Mouse (Mus musculus) MEL (cell line): ENCODE results near the gene Mthfd2. TPM values are rescaled to one million over a fixed set of nuclear protein-coding genes. Genes with fewer than 3 reads are reported as not detected.

Experiments
- DNase-seq: peaks from one replicate; pipeline ENCODE4 v3.0.0; 2011; ENCODE audit warnings: low read depth, low spot score
- H3K27ac ChIP-seq: 2 replicates; pipeline ENCODE4 v1.5.1; 2012; ENCODE audit warnings: low read depth, mild to moderate bottlenecking, control low read depth, low read length, moderate library complexity; ENCODE audit not compliant: control insufficient read depth
- H3K27me3 ChIP-seq, 2 experiments: fragments of 150-350 bp in 1 of 2; sonication (generic) in 1 of 2; 2 replicates each; pipeline ENCODE4 v1.6.1; 2012; ENCODE audit warnings: low read length in 2 of 2, mild to moderate bottlenecking in 2 of 2, improper control_type of control experiment in 1 of 2, moderate library complexity in 1 of 2; ENCODE audit not compliant: insufficient read depth in 2 of 2, control insufficient read depth in 1 of 2
- H3K36me3 ChIP-seq, 2 experiments: 2 replicates each; pipeline ENCODE4 v1.6.1; 2012 to 2014; ENCODE audit warnings: low read length in 2 of 2, improper control_type of control experiment in 1 of 2, inconsistent platforms in 1 of 2, mild to moderate bottlenecking in 1 of 2; ENCODE audit not compliant: insufficient read depth in 2 of 2, control insufficient read depth in 1 of 2
- H3K4me1 ChIP-seq, 2 experiments: fragments of 150-350 bp in 1 of 2; sonication (generic) in 1 of 2; 2 replicates each; pipeline ENCODE4 v1.6.1; 2012; ENCODE audit warnings: low read length in 2 of 2, improper control_type of control experiment in 1 of 2, mild to moderate bottlenecking in 1 of 2; ENCODE audit not compliant: insufficient read depth in 2 of 2, control insufficient read depth in 1 of 2
- H3K4me3 ChIP-seq, 2 experiments: fragments of 150-350 bp in 1 of 2; sonication (generic) in 1 of 2; 2 replicates each; pipeline ENCODE4 v1.5.1; 2012; ENCODE audit warnings: low read depth in 2 of 2, low read length in 2 of 2, mild to moderate bottlenecking in 2 of 2, moderate library complexity in 2 of 2, control low read depth in 1 of 2, improper control_type of control experiment in 1 of 2; ENCODE audit not compliant: control insufficient read depth in 1 of 2, insufficient read depth in 1 of 2
- H3K79me2 ChIP-seq: 2 replicates; pipeline ENCODE4 v1.6.1; 2012; ENCODE audit warnings: mild to moderate bottlenecking, low read length, moderate library complexity; ENCODE audit not compliant: control insufficient read depth, poor library complexity, insufficient read depth
- H3K9ac ChIP-seq: 2 replicates; pipeline ENCODE4 v1.6.1; 2012; ENCODE audit warnings: low read depth, mild to moderate bottlenecking, control low read depth, low read length, moderate library complexity; ENCODE audit not compliant: control insufficient read depth, poor library complexity, severe bottlenecking
- H3K9me3 ChIP-seq: fragments of 150-350 bp; sonication (generic); replicated peaks from 2 replicates; pipeline ENCODE4 v1.6.1; 2012; ENCODE audit warnings: mild to moderate bottlenecking, low read length, improper control_type of control experiment, moderate library complexity; ENCODE audit not compliant: insufficient read depth
- CHD1 ChIP-seq: IDR thresholded peaks from 2 replicates; pipeline ENCODE4 v1.6.1; 2012; ENCODE audit warnings: low read depth, mild to moderate bottlenecking, inconsistent platforms, low read length, improper control_type of control experiment
- CHD2 ChIP-seq: IDR thresholded peaks from 2 replicates; pipeline ENCODE4 v1.6.1; 2011; ENCODE audit warnings: low read length, improper control_type of control experiment
- CTCF ChIP-seq, 3 experiments: IDR thresholded peaks in 2 of 3; conservative IDR thresholded peaks in 1 of 3; 2 replicates each; pipeline ENCODE4 v1.5.1; 2011 to 2012; ENCODE audit warnings: low read length in 3 of 3, low read depth in 2 of 3, mild to moderate bottlenecking in 2 of 3, improper control_type of control experiment in 1 of 3, inconsistent platforms in 1 of 3, mixed read lengths in 1 of 3, moderate library complexity in 1 of 3; ENCODE audit not compliant: control insufficient read depth in 1 of 3, insufficient read depth in 1 of 3, poor library complexity in 1 of 3, severe bottlenecking in 1 of 3
- ELF1 ChIP-seq: IDR thresholded peaks from 2 replicates; pipeline ENCODE4 v1.6.1; 2014; ENCODE audit warnings: low read depth, mild to moderate bottlenecking, inconsistent platforms, low read length, improper control_type of control experiment, moderate library complexity
- EP300 ChIP-seq, 2 experiments: IDR thresholded peaks; 2 replicates each; pipeline ENCODE4 v1.6.1; 2011; ENCODE audit warnings: improper control_type of control experiment in 2 of 2, low read length in 2 of 2, low read depth in 1 of 2, mild to moderate bottlenecking in 1 of 2
- GABPA ChIP-seq: IDR thresholded peaks from 2 replicates; pipeline ENCODE4 v1.6.1; 2012; ENCODE audit warnings: low read depth, mild to moderate bottlenecking, inconsistent platforms, low read length, improper control_type of control experiment, moderate library complexity
- GATA1 ChIP-seq: IDR thresholded peaks from 2 replicates; pipeline ENCODE4 v1.6.1; 2011; ENCODE audit warnings: low read depth, low read length, improper control_type of control experiment
- HCFC1 ChIP-seq: IDR thresholded peaks from 2 replicates; pipeline ENCODE4 v1.6.1; 2012; ENCODE audit warnings: low read depth, mild to moderate bottlenecking, inconsistent platforms, low read length, improper control_type of control experiment, moderate library complexity
- MAFK ChIP-seq: IDR thresholded peaks from 2 replicates; pipeline ENCODE4 v1.6.1; 2011; ENCODE audit warnings: low read depth, mild to moderate bottlenecking, low read length, improper control_type of control experiment, borderline replicate concordance
- MAX ChIP-seq: IDR thresholded peaks from 2 replicates; pipeline ENCODE4 v1.6.1; 2011; ENCODE audit warnings: low read length, improper control_type of control experiment
- MAZ ChIP-seq: IDR thresholded peaks from 2 replicates; pipeline ENCODE4 v1.6.1; 2012; ENCODE audit warnings: low read depth, mild to moderate bottlenecking, inconsistent platforms, low read length, improper control_type of control experiment
- MEF2A ChIP-seq: IDR thresholded peaks from 2 replicates; pipeline ENCODE4 v1.6.1; 2014; ENCODE audit warnings: low read depth, mild to moderate bottlenecking, inconsistent platforms, low read length, improper control_type of control experiment; ENCODE audit not compliant: poor library complexity, insufficient replicate concordance, severe bottlenecking; ENCODE audit errors: extremely low read depth
- MXI1 ChIP-seq: IDR thresholded peaks from 2 replicates; pipeline ENCODE4 v1.6.1; 2011; ENCODE audit warnings: mild to moderate bottlenecking, low read depth, low read length, improper control_type of control experiment
- MYB ChIP-seq: IDR thresholded peaks from 2 replicates; pipeline ENCODE4 v1.6.1; 2011; ENCODE audit warnings: mild to moderate bottlenecking, low read depth, low read length, improper control_type of control experiment
- MYC ChIP-seq: IDR thresholded peaks from 2 replicates; pipeline ENCODE4 v1.6.1; 2011; ENCODE audit warnings: low read depth, mild to moderate bottlenecking, low read length, improper control_type of control experiment, moderate library complexity
- NELFE ChIP-seq: IDR thresholded peaks from 2 replicates; pipeline ENCODE4 v1.6.1; 2011; ENCODE audit warnings: low read depth, low read length, improper control_type of control experiment
- NRF1 ChIP-seq: IDR thresholded peaks from 2 replicates; pipeline ENCODE4 v1.6.1; 2014; ENCODE audit warnings: low read depth, mild to moderate bottlenecking, inconsistent platforms, low read length, improper control_type of control experiment, moderate library complexity; ENCODE audit not compliant: poor library complexity, insufficient read depth, severe bottlenecking
- POLR2A ChIP-seq, 2 experiments: IDR thresholded peaks; 2 replicates each; pipeline ENCODE4 v1.6.1; 2011 to 2012; ENCODE audit warnings: low read length in 2 of 2, mild to moderate bottlenecking in 2 of 2, control low read depth in 1 of 2, improper control_type of control experiment in 1 of 2, low read depth in 1 of 2, moderate library complexity in 1 of 2; ENCODE audit not compliant: control insufficient read depth in 1 of 2, insufficient read depth in 1 of 2, poor library complexity in 1 of 2
- POLR2AphosphoS2 ChIP-seq: IDR thresholded peaks from 2 replicates; pipeline ENCODE4 v1.6.1; 2011; ENCODE audit warnings: low read length, improper control_type of control experiment
- POLR2AphosphoS5 ChIP-seq: IDR thresholded peaks from 2 replicates; pipeline ENCODE4 v1.6.1; 2012; ENCODE audit warnings: low read depth, borderline replicate concordance, mild to moderate bottlenecking, inconsistent platforms, low read length, moderate library complexity, mixed read lengths
- RCOR1 ChIP-seq: IDR thresholded peaks from 2 replicates; pipeline ENCODE4 v1.6.1; 2012; ENCODE audit warnings: low read depth, mild to moderate bottlenecking, inconsistent platforms, low read length, improper control_type of control experiment
- SIN3A ChIP-seq: IDR thresholded peaks from 2 replicates; pipeline ENCODE4 v1.6.1; 2012; ENCODE audit warnings: low read length, improper control_type of control experiment, inconsistent platforms
- SMC3 ChIP-seq: IDR thresholded peaks from 2 replicates; pipeline ENCODE4 v1.6.1; 2011; ENCODE audit warnings: low read depth, low read length, improper control_type of control experiment
- TAL1 ChIP-seq: IDR thresholded peaks from 2 replicates; pipeline ENCODE4 v1.6.1; 2012; ENCODE audit warnings: mild to moderate bottlenecking, inconsistent platforms, low read length, moderate library complexity, mixed read lengths
- TBP ChIP-seq: IDR thresholded peaks from 2 replicates; pipeline ENCODE4 v1.8.0; 2011; ENCODE audit warnings: low read depth, low read length, improper control_type of control experiment
- TCF12 ChIP-seq: IDR thresholded peaks from 2 replicates; pipeline ENCODE4 v1.6.1; 2014; ENCODE audit warnings: low read depth, mild to moderate bottlenecking, inconsistent platforms, low read length, improper control_type of control experiment, moderate library complexity
- USF1 ChIP-seq: IDR thresholded peaks from 2 replicates; pipeline ENCODE4 v1.6.1; 2014; ENCODE audit warnings: low read depth, mild to moderate bottlenecking, inconsistent platforms, low read length, improper control_type of control experiment, moderate library complexity
- USF2 ChIP-seq, 2 experiments: IDR thresholded peaks; 2 replicates each; pipeline ENCODE4 v1.6.1; 2011 to 2012; ENCODE audit warnings: improper control_type of control experiment in 2 of 2, low read length in 2 of 2, borderline replicate concordance in 1 of 2, inconsistent platforms in 1 of 2, low read depth in 1 of 2, mild to moderate bottlenecking in 1 of 2; ENCODE audit not compliant: insufficient read depth in 1 of 2
- ZC3H11A ChIP-seq: IDR thresholded peaks from 2 replicates; pipeline ENCODE4 v1.6.1; 2012; ENCODE audit warnings: low read depth, mild to moderate bottlenecking, inconsistent platforms, low read length, improper control_type of control experiment
- ZKSCAN1 ChIP-seq: IDR thresholded peaks from 2 replicates; pipeline ENCODE4 v1.6.1; 2012; ENCODE audit warnings: low read depth, mild to moderate bottlenecking, inconsistent platforms, low read length, improper control_type of control experiment, moderate library complexity
- ZMIZ1 ChIP-seq: IDR thresholded peaks from 2 replicates; pipeline ENCODE4 v1.6.1; 2012; ENCODE audit warnings: low read depth, mild to moderate bottlenecking, inconsistent platforms, low read length, improper control_type of control experiment, moderate library complexity
- ZNF384 ChIP-seq: IDR thresholded peaks from 2 replicates; pipeline ENCODE4 v1.6.1; 2012; ENCODE audit warnings: low read depth, mild to moderate bottlenecking, inconsistent platforms, low read length, improper control_type of control experiment
- polyA plus RNA-seq, 2 experiments: library from polyadenylated mRNA; stranded (reverse) in 1 of 2; unstranded in 1 of 2; fragments of >175 nt in 1 of 2; fragments of >200 nt in 1 of 2; gene quantifications; 2 replicates each; pipeline versions ENCODE4 v1.2.1 to v1.2.4; 2012; ENCODE audit warnings: low replicate concordance in 2 of 2, low read depth in 1 of 2; ENCODE audit not compliant: insufficient read length in 2 of 2, insufficient read depth in 1 of 2, missing spikeins in 1 of 2
- total RNA-seq: library from RNA; depleted of rRNA; stranded (reverse); fragments of 300-350 nt; gene quantifications from 2 replicates; pipeline ENCODE4 v1.2.3, GENCODE M21; 2012

Mthfd2 gene
- total and polyA plus RNA-seq, 3 experiments, result 80.5 to 558 (median 219) TPM

DNA sequence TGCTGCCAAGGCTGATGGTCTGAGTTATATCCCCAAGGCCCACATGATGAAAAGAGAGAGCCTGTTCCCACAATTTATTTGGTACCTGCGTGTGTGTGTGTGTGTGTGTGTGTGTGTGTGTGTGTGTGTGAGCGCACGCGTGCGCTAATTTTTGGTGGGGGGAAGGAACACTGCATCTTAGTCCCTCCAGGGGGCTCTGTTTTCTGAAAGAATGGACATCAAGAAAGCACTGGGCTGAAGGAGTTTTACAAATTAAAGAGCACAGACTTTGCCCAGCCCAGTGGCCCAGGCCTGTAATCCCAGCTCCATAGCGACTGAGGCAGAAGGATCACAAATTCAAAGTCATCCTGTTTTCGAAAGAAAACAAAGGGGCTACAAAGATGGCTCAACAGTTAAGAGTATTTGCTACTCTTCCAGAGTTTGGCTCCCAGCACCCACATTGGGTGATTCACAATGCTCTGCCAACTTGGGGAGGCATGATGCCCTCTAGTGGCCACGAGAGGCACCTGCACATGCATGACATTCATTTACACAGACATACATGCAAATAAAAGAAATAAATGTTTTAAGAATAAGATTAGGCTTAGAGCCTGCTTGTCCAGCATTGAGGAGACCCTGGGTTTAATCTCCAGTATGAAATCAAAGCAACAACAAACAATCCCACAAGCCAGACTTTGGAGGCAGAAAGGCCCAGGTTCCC is 45.3 kb downstream of the Mthfd2 start (continued):
- no peak for TF ChIP-seq GATA1
- TF ChIP-seq ZMIZ1, result no peak
- no peak for TF ChIP-seq CHD2
- TF ChIP-seq CHD1, result no peak
- no peak for TF ChIP-seq MYB
- peak; percentile 76 for TF ChIP-seq SMC3
- no peak for TF ChIP-seq MXI1
- peak; percentile 43 for TF ChIP-seq ZC3H11A
- TF ChIP-seq TBP, result no peak
- TF ChIP-seq GABPA, result no peak
- peak; percentile 51; the same call in 1 of the 2 replicates for TF ChIP-seq MAX

DNA sequence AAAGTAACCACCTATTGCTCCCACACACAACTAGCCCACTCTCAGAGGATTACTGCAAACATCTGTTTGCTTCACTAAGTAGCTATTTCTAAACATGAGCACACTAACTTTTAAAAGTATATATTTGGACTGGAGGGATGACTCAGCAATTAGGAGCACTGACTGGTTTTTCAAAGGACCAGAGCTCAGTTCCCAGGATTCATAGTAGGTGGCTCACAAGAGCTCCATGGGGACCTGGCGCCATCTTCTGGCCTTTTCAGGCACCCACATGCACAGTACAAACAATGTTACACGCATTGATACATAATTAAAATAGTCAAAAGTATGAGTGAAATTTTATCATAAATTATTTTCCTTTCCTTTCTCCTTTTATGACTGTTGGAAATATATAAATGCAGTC is 46.8 kb downstream of the Mthfd2 start:
- Histone ChIP-seq H3K27ac (no peak overlapping the region), H3K9me3 (no peaks in the 10 kb centered on the region), H3K4me3 (no peak overlapping the region), H3K27me3 (no peaks in the 10 kb centered on the region; a peak in 2 of 4 replicates), H3K36me3 (no peaks in the 10 kb centered on the region), H3K9ac (no peak overlapping the region), H3K79me2 (no peaks in the 10 kb centered on the region), H3K4me1 (no peaks in the 10 kb centered on the region; a peak in 1 of 4 replicates)
- DNase-seq, result peak; percentile 80
- TF ChIP-seq TAL1 (no peak), HCFC1 (0 out of 2 replicates have a peak, but pooled peaks have one; percentile 43), POLR2AphosphoS2 (no peak), ELF1 (no peak), GATA1 (no peak), MAFK (peak; percentile 38; the same call in 1 of the 2 replicates), POLR2AphosphoS5 (no peak), NELFE (no peak), CTCF (IDR thresholded peaks at IDR 0.05 in 2 of 3, conservative IDR thresholded peaks at IDR 0.05 in 1 of 3; ENCODE audit: control insufficient read depth in 1 of 3, insufficient read depth in 1 of 3, low read depth in 2 of 3, low read length in 3 of 3, poor library complexity in 1 of 3, severe bottlenecking in 1 of 3) (peak; percentile 74 to 95 (median 87)), MYC (0 out of 2 replicates have a peak, but pooled peaks have one; percentile 66), POLR2A (IDR thresholded peaks at IDR 0.05; ENCODE audit: control insufficient read depth in 1 of 2, insufficient read depth in 1 of 2, low read depth in 1 of 2, low read length in 2 of 2, poor library complexity in 1 of 2) (no peak), MYB (no peak), TCF12 (no peak), USF1 (no peak), SIN3A (peak; percentile 77), MAX (peak; percentile 58; the same call in 1 of the 2 replicates), ZKSCAN1 (peak; percentile 51; the same call in 1 of the 2 replicates), ZNF384 (no peak), RCOR1 (0 out of 2 replicates have a peak, but pooled peaks have one; percentile 15), EP300 (IDR thresholded peaks at IDR 0.05; ENCODE audit: low read depth in 1 of 2, low read length in 2 of 2) (no peak), USF2 (IDR thresholded peaks at IDR 0.05; ENCODE audit: borderline replicate concordance in 1 of 2, insufficient read depth in 1 of 2, low read depth in 1 of 2, low read length in 2 of 2) (no peak), GABPA (peak; percentile 70; the same call in 1 of the 2 replicates), NRF1 (no peak), MXI1 (no peak), MEF2A (no peak), SMC3 (peak; percentile 92), ZMIZ1 (no peak), ZC3H11A (peak; percentile 84), TBP (no peak), MAZ (no peak), CHD2 (no peak)
